Mouse (Mus musculus) small intestine, adult 2 months (tissue): Measurements from ENCODE around the gene Dupd1.

ENCODE experiments used
- CTCF ChIP-seq: fragments of 200-500 bp; IDR thresholded peaks from 2 replicates; pipeline ENCODE4 v1.5.1; 2012; ENCODE audit warnings: low read depth, mild to moderate bottlenecking, control low read depth, inconsistent platforms, low read length, moderate library complexity, mixed read lengths; ENCODE audit not compliant: insufficient replicate concordance, insufficient read length; ENCODE audit errors: extremely low read depth
- POLR2A ChIP-seq: fragments of 200-500 bp; IDR thresholded peaks from 2 replicates; pipeline ENCODE4 v1.6.1; 2012; ENCODE audit warnings: low read depth, mild to moderate bottlenecking, control low read depth, inconsistent platforms, low read length, moderate library complexity

DNA sequence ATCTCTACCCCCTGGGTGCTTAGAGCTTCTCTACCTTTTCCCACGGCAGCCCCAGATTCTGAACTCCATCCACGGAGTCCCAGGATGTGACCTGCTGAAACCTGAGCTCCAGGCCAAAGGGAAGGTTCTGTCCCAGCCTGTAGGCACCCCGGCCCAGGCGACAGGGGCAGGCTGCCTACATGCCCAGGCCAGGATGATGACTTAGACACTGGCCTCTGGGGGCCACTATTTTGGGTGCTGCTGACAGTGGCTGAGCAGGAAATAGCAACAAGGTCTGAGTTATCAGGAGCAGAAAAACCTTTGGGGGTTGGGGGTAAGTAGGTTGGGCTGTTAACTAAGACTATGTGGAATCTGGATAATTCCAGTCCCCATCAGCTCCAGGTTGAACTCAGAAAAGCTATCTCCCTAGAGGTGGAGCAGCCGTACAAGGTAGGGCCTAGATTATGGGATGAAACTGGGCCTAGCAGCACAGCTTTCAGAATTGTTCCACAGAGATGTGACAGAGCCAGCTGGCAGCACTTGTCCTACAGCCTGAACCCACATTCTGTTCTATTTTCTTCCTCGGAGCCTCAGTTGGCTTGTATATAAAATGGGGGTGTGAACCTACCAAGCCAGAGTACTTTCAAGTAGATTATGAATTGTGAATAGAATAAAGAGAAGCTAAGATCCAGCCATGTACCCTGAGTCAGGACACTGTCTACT is 14.8 kb upstream of the Dupd1 start:
- no peak for TF ChIP-seq CTCF
- no peak for TF ChIP-seq POLR2A
